ENCODE assay signal across 8 mouse cellular contexts in genomic region chr10:95417496-95418236, GRCm38 (mm10). TPM values are rescaled to one million over a fixed set of nuclear protein-coding genes. Genes with fewer than 3 reads are reported as not detected.
DNase-seq lines count a peak whose midpoint lies in the region; ATAC-seq and TF ChIP-seq lines count a peak whose summit lies in the region.

No protein-coding gene starts in this region.

- no peak for TF ChIP-seq POLR2A in heart, adult 2 months (IDR thresholded peaks at IDR 0.05; ENCODE audit: insufficient read depth, low read depth, low read length)
- TF ChIP-seq POLR2A in kidney, adult 2 months (IDR thresholded peaks at IDR 0.05; ENCODE audit: low read depth, low read length): no peak
- TF ChIP-seq POLR2A in myocyte (IDR thresholded peaks at IDR 0.05; ENCODE audit: insufficient read length, low read depth): no peak

- peaks cover 2% of the 10 kb centered on the region; the same call in 1 of the 2 replicates for H3K36me3 ChIP-seq in heart, adult 2 months (ENCODE audit: control insufficient read depth, insufficient read depth, low read length)
- H3K36me3 ChIP-seq in kidney, adult 2 months (ENCODE audit: control insufficient read depth, insufficient read depth, low read length): no peaks in the 10 kb centered on the region
- no peaks in the 10 kb centered on the region for H3K36me3 ChIP-seq in liver, embryonic 11.5 days (ENCODE audit: control insufficient read depth, insufficient read depth, low read length)
- no peaks in the 10 kb centered on the region for H3K36me3 ChIP-seq in myocyte (ENCODE audit: control insufficient read depth, insufficient read depth)
- no peaks in the 10 kb centered on the region for H3K36me3 ChIP-seq in splenic B cell, adult 2 months (ENCODE audit: control insufficient read depth, insufficient read depth, low read length, poor library complexity, severe bottlenecking)

- peak overlapping the region; percentile 70 for H3K9ac ChIP-seq in heart, adult 2 months (ENCODE audit: low read depth, low read length)
- peak overlapping the region; percentile 85; the same call in 1 of the 2 replicates for H3K9ac ChIP-seq in liver, embryonic 11.5 days (ENCODE audit: low read depth, low read length)

- peak overlapping the region; percentile 99 for H3K4me2 ChIP-seq in liver, embryonic 11.5 days
- peak overlapping the region; percentile 99 for H3K4me2 ChIP-seq in myocyte (ENCODE audit: low read depth)

- peak overlapping the region; percentile 62 for H3K4me3 ChIP-seq in heart, adult 2 months
- peak overlapping the region; percentile 58 for H3K4me3 ChIP-seq in kidney, adult 2 months (ENCODE audit: insufficient read depth, low read depth, low read length)
- peak overlapping the region; percentile 78 for H3K4me3 ChIP-seq in liver, embryonic 11.5 days (ENCODE audit: low read depth, low read length)
- peak overlapping the region; percentile 91 for H3K4me3 ChIP-seq in myocyte

- peak overlapping the region; percentile 69 for H3ac ChIP-seq in myocyte (ENCODE audit: control insufficient read depth, insufficient read length)

- DNase-seq in urinary bladder, adult 18-20 months (ENCODE audit: low spot score in 2 of 2): peak; percentile 59 to 66
- DNase-seq in urinary bladder, postnatal 10 days (ENCODE audit: low spot score): no peak
- peak; percentile 72 for DNase-seq in embryo, embryonic 9.5 days (ENCODE audit: extremely low spot score)
- peak; percentile 81 to 85 for DNase-seq in heart, adult 2 months
- DNase-seq in kidney, adult 2 months: peak; percentile 88
- DNase-seq in liver, embryonic 11.5 days (ENCODE audit: low spot score): peak; percentile 69
- peak; percentile 78 for DNase-seq in splenic B cell, adult 2 months (ENCODE audit: low read depth, low spot score)

- H3K79me2 ChIP-seq in heart, adult 2 months (replicated peaks; ENCODE audit: control insufficient read depth, insufficient read depth, low read length): peaks cover 6% of the 10 kb centered on the region
- H3K79me2 ChIP-seq in myocyte (ENCODE audit: control insufficient read depth, insufficient read depth): peaks cover 13% of the 10 kb centered on the region

- 1% methylated on average over 25 of the region's 25 CpGs for WGBS in heart, adult 2 months
- WGBS in kidney, adult 2 months: 1% methylated on average over 25 of the region's 25 CpGs
- WGBS in liver, embryonic 11.5 days: 2% methylated on average over 25 of the region's 25 CpGs

- H3K27ac ChIP-seq in heart, adult 2 months: peak overlapping the region; percentile 99
- H3K27ac ChIP-seq in kidney, adult 2 months (ENCODE audit: insufficient read depth, low read depth, low read length): no peak overlapping the region
- peak overlapping the region; percentile 11; the same call in 1 of the 2 replicates for H3K27ac ChIP-seq in liver, embryonic 11.5 days (ENCODE audit: low read depth, low read length)

- H3K27me3 ChIP-seq in heart, adult 2 months (ENCODE audit: control insufficient read depth, insufficient read depth, low read length): no peaks in the 10 kb centered on the region
- no peaks in the 10 kb centered on the region for H3K27me3 ChIP-seq in kidney, adult 2 months (replicated peaks; ENCODE audit: control insufficient read depth, insufficient read depth, low read length)
- peaks cover 36% of the 10 kb centered on the region for H3K27me3 ChIP-seq in liver, embryonic 11.5 days (replicated peaks; ENCODE audit: control insufficient read depth, insufficient read depth, low read length)
- no peaks in the 10 kb centered on the region for H3K27me3 ChIP-seq in myocyte (ENCODE audit: control insufficient read depth, insufficient read depth, insufficient read length)
- H3K27me3 ChIP-seq in splenic B cell, adult 2 months (ENCODE audit: control insufficient read depth, insufficient read depth, low read length, poor library complexity, severe bottlenecking): 0 out of 2 replicates have a peak, but pooled peaks cover 4% of the 10 kb centered on the region

- no peaks in the 10 kb centered on the region for H3K9me3 ChIP-seq in liver, embryonic 11.5 days (ENCODE audit: control insufficient read depth, low read length)

- no peaks in the 10 kb centered on the region for H3K4me1 ChIP-seq in heart, adult 2 months (ENCODE audit: control insufficient read depth, insufficient read depth, low read length)
- peaks cover 2% of the 10 kb centered on the region; the same call in 1 of the 2 replicates for H3K4me1 ChIP-seq in kidney, adult 2 months (ENCODE audit: control insufficient read depth, insufficient read depth, low read length)
- H3K4me1 ChIP-seq in liver, embryonic 11.5 days (replicated peaks; ENCODE audit: control insufficient read depth, insufficient read depth, low read length): peaks cover 15% of the 10 kb centered on the region

- intact Hi-C loops in heart, adult 2 months (cut with DNase I): loop anchor here (1.0 to 5.0 kb wide), 7 partner anchors 59 to 425 kb away; no protein-coding TSS in a partner anchor

- TF ChIP-seq EP300 in heart, adult 2 months (IDR thresholded peaks at IDR 0.05; ENCODE audit: insufficient read depth, low read depth, low read length): 0 out of 2 replicates have a peak, but pooled peaks have one; percentile 33

- TF ChIP-seq CTCF in heart, adult 2 months (IDR thresholded peaks at IDR 0.05): peak; percentile 90
- TF ChIP-seq CTCF in kidney, adult 2 months (conservative IDR thresholded peaks at IDR 0.05; ENCODE audit: insufficient read depth, insufficient read length, low read depth, low read length): peak; percentile 77

- ATAC-seq in liver, embryonic 11.5 days (replicated peaks; ENCODE audit: low FRiP score): peak; percentile 18; the same call in 1 of the 2 replicates

TF ChIP-seq in myocyte, 11 proteins besides CTCF, POLR2A, EP300 and RAD21:
- no peak for TF ChIP-seq MAX (IDR thresholded peaks at IDR 0.05; ENCODE audit: low read depth)
- TF ChIP-seq MYOG (IDR thresholded peaks at IDR 0.05; ENCODE audit: control insufficient read depth in 1 of 3, insufficient read depth in 1 of 3, insufficient read length in 2 of 3, low read depth in 2 of 3): no peak
- no peak for TF ChIP-seq MYOD1 (IDR thresholded peaks at IDR 0.05; ENCODE audit: control insufficient read depth in 1 of 3, insufficient read length in 2 of 3, low read depth in 2 of 3)
- no peak for TF ChIP-seq USF1 (IDR thresholded peaks at IDR 0.05; ENCODE audit: low read depth)

RNA-seq across cellular contexts. Expression of gene Socs2, which starts 0.7 kb away (rescaled TPM):
- total RNA-seq in heart, adult 2 months (2021): 10 to 100 TPM; 49.9 to 62.4 TPM
- 30.5 and 37.7 TPM in 2 replicates for polyA plus RNA-seq in heart, adult 2 months (2012; rRNA removed)
- 24.5 and 42.9 TPM in 2 replicates for polyA plus RNA-seq in kidney, adult 2 months (2012; rRNA removed)
- 19.4 and 21.1 TPM in 2 replicates for polyA plus RNA-seq in liver, embryonic 11.5 days (2014; fragmentation: Nextera tagmentation; extraction: Ambion mirVana)
- polyA plus RNA-seq in myocyte (2012; fragmentation: generic; extraction: Trizol): 27.5 TPM
